Mouse (Mus musculus): ENCODE data around the gene Fam126a.

GRCm38 (mm10) chr5:24057592-24057991 is 27.1 kb upstream of the Fam126a start:
- no peak for TF ChIP-seq POLR2A (IDR thresholded peaks at IDR 0.05; ENCODE audit: extremely low read depth, insufficient read depth, low read length)
- TF ChIP-seq CTCF (IDR thresholded peaks at IDR 0.05; ENCODE audit: extremely low read depth, insufficient read depth, low read length): no peak

All from cortical plate, adult 2 months (tissue).